Mouse (Mus musculus) erythroblast, embryonic 14.5 days (primary cell): ENCODE measurements around the gene Rpgrip1.

Source experiments
- GATA1 ChIP-seq: IDR thresholded peaks from 2 replicates; pipeline ENCODE4 v1.6.1; 2012; ENCODE audit warnings: low read length, inconsistent platforms, mixed read lengths
- TAL1 ChIP-seq: IDR thresholded peaks from 3 replicates; pipeline ENCODE4 v1.6.1; 2012; ENCODE audit warnings: low read length, inconsistent platforms, mixed read lengths

DNA sequence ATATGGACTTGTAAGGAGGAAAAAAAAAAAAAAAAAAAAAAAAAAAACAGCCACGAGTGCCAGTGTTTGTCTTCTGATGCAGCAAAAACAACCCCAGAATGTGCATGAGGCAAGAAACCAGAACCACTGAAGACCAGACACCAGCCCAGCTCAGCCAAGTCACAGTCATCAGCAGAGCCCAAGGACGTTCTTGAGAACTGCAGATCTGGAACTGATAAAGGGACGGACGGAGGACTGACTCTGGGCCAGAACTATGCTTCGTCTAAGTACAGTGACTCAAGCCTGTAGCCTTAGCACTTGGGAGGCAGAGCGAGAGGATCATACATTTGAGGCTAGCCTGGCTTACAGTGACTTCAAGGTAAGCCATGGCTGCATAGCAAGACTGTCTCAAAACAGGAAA, 50.4 kb downstream of the Rpgrip1 start:
- TF ChIP-seq GATA1 (no peak), TAL1 (no peak)
